Mouse (Mus musculus) embryonic facial prominence, embryonic 15.5 days (tissue): Measurements from ENCODE around the gene Lnpk. TPM values are rescaled to one million over a fixed set of nuclear protein-coding genes. Genes with fewer than 3 reads are reported as not detected.

Experiments
- ATAC-seq: fragments of 200-750 bp; cut with Nextera tagmentation; 2 replicates; pipeline ENCODE4 v1.8.0; 2017; ENCODE audit warnings: low read depth, moderate TSS enrichment; ENCODE audit not compliant: insufficient number of reproducible peaks, low FRiP score, low TSS enrichment
- H3K27ac ChIP-seq: fragments of 300-500 bp; sonication (generic); replicated peaks from 2 replicates; pipeline ENCODE4 v1.5.1; 2015; ENCODE audit warnings: mild to moderate bottlenecking, inconsistent platforms
- H3K27me3 ChIP-seq: fragments of 300-500 bp; sonication (generic); 2 replicates; pipeline ENCODE4 v1.6.1; 2015; ENCODE audit warnings: inconsistent platforms
- H3K36me3 ChIP-seq: fragments of 300-500 bp; sonication (generic); 2 replicates; pipeline ENCODE4 v1.6.1; 2015; ENCODE audit warnings: mild to moderate bottlenecking, inconsistent platforms
- H3K4me1 ChIP-seq: fragments of 300-500 bp; sonication (generic); 2 replicates; pipeline ENCODE4 v1.6.1; 2015; ENCODE audit warnings: inconsistent platforms
- H3K4me2 ChIP-seq: fragments of 300-500 bp; sonication (generic); replicated peaks from 2 replicates; pipeline ENCODE4 v1.6.1; 2015; ENCODE audit warnings: mild to moderate bottlenecking, inconsistent platforms
- H3K4me3 ChIP-seq: fragments of 300-500 bp; sonication (generic); replicated peaks from 2 replicates; pipeline ENCODE4 v1.5.1; 2015; ENCODE audit warnings: mild to moderate bottlenecking, inconsistent platforms
- H3K9ac ChIP-seq: fragments of 300-500 bp; sonication (generic); 2 replicates; pipeline ENCODE4 v1.6.1; 2015; ENCODE audit warnings: inconsistent platforms
- H3K9me3 ChIP-seq: fragments of 300-500 bp; sonication (generic); replicated peaks from 2 replicates; pipeline ENCODE4 v1.6.1; 2016; ENCODE audit warnings: inconsistent platforms
- WGBS: fragments of 180-500 bp; shearing (Covaris S2); methylation state at CpG from one replicate; pipeline ENCODE4 v1.1.7; 2015; 5-methylcytosine and 5-hydroxymethylcytosine counted together
- polyA plus RNA-seq: library from polyadenylated mRNA; unstranded; fragments of >200 nt; fragmentation: Nextera tagmentation; extraction: Ambion mirVana; gene quantifications from 2 replicates; pipeline ENCODE4 v1.2.1, GENCODE M21; 2015

The Lnpk gene
- 25.2 and 26.1 TPM in 2 replicates for polyA plus RNA-seq

DNA sequence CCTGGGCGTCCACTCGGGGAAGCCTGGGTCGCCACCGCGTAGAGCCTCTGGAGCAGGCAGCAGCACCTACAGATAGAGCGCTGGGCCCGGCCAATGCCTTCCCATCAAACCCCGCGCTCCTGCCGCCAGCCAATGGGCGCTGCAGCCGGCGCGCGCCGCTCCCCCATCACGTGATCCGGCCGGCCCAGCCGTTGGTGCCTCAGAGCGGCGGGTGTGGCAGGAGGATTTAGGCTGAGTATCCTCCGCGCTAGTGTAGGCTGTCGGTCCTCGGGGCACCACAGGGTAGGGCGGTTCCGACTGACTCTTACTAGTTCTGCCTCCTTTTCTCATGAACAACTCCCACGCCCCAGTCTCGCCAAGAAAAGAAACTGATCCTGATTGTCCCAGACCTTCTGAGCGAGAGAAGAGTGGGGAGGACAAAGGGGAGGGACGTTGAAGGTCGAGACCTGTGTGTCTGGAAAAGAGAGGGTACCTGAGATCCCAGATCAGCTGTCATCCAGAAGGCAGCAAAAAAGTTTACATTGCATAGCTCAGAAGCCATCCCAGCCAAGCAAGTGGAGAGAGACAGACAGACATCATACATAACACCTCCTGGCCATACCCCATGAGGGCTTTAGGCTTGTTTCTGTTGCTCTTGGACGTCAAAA, at the start of gene Lnpk:
TSS of gene Lnpk (minus strand) at position 593 of the 647 bp plus-strand sequence.
- H3K27me3 ChIP-seq: no peaks in the 10 kb centered on the region
- no peaks in the 10 kb centered on the region for H3K36me3 ChIP-seq
- peak within 1 kb of the TSS; percentile 69 for H3K27ac ChIP-seq
- ATAC-seq: peak; percentile 99
- under 1% methylated on average over 34 of the region's 34 CpGs for WGBS
- peak within 1 kb of the TSS; percentile 97 for H3K9ac ChIP-seq
- H3K9me3 ChIP-seq: no peaks in the 10 kb centered on the region
- H3K4me3 ChIP-seq: peak within 1 kb of the TSS; percentile 97
- H3K4me1 ChIP-seq: peaks cover 6% of the 10 kb centered on the region; the same call in 1 of the 2 replicates
- H3K4me2 ChIP-seq: peak within 1 kb of the TSS; percentile 81

DNA sequence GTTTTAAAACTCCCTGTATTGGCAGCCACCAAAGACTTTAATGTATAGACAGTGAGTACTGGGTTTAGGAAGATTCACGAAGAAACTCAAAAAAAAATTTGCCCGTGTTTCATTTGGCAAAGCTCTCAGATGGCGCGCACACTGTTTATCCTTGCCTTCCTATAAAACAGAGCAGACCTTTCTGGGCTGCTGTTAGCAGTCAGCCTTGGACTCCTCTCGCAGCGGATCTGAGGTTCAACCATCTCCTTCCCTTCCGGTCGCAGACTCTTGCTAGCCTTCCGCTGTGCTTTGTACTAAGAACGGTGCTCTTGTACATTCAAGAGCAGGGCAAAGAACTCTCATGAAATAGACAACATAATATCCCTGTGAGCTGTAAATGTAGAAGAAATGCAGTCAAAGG, 41.1 kb upstream of the Lnpk start:
- H3K36me3 ChIP-seq: no peaks in the 10 kb centered on the region
- H3K4me1 ChIP-seq: no peaks in the 10 kb centered on the region
- H3K4me2 ChIP-seq: no peak overlapping the region
- ATAC-seq: no peak
- H3K9me3 ChIP-seq: no peaks in the 10 kb centered on the region
- H3K9ac ChIP-seq: no peak overlapping the region
- 69% methylated on average over 10 of the region's 10 CpGs for WGBS
- H3K27ac ChIP-seq: no peak overlapping the region
- H3K27me3 ChIP-seq: no peaks in the 10 kb centered on the region
- H3K4me3 ChIP-seq: no peak overlapping the region

DNA sequence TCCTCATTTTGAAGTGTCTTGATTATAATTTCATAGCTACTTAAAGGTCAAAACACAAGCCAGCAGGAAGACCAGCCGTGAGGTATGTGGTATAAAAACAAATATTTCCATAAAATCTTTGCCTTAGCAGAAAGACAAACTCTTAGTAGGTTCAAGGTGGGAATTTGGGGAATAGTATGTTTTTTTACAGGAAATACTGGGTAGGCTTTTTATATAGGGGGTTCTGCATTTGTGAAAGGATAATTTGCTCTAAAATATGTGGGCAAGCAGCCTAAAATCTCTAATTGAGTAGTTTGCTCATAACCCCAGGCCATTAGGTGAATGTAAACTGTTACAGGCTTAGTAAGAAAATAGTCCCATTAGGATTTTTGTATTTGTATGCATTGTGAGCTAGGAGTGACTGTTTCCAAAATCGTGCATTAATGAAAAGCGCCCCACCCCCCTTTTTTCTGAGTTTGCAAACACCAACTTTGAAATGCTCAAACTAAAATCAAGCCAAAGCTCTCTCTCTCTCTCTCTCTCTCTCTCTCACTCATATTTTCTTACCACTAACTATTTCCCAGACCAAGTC, 40.5 kb upstream of the Lnpk start:
- Histone ChIP-seq H3K9ac (no peak overlapping the region), H3K9me3 (no peaks in the 10 kb centered on the region), H3K4me3 (no peak overlapping the region), H3K4me1 (no peaks in the 10 kb centered on the region), H3K27ac (no peak overlapping the region), H3K36me3 (no peaks in the 10 kb centered on the region), H3K4me2 (no peak overlapping the region), H3K27me3 (no peaks in the 10 kb centered on the region)
- no peak for ATAC-seq
- 62% methylated on average over 3 of the region's 3 CpGs for WGBS

DNA sequence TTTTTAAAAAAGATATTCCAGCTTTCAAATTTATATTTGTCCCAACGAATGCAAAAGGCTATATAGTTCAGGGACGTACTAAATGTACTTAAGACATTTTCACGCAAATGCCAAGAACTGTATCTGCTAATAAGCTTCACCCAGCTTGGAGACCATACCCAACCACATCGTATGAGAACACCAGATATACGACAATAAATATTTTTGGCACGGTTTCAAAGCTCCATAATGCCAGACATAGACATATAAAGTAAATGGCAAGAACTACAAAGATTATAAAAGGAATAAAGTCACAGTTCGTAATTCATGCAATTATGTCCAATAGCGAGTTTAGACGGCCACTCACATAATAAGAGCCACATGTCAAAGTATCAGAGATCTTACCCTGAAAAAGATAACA, 38.5 kb upstream of the Lnpk start:
- Histone ChIP-seq H3K4me1 (no peaks in the 10 kb centered on the region), H3K27ac (no peak overlapping the region), H3K36me3 (no peaks in the 10 kb centered on the region), H3K4me2 (no peak overlapping the region), H3K4me3 (no peak overlapping the region), H3K9me3 (no peaks in the 10 kb centered on the region), H3K27me3 (no peaks in the 10 kb centered on the region), H3K9ac (no peak overlapping the region)
- WGBS: 51% methylated on average over 9 of the region's 9 CpGs
- no peak for ATAC-seq

GRCm38 (mm10) chr2:74611406-74611805, 32.2 kb upstream of the Lnpk start:
- no peak overlapping the region for H3K27ac ChIP-seq
- no peak overlapping the region for H3K4me3 ChIP-seq
- no peaks in the 10 kb centered on the region for H3K27me3 ChIP-seq
- H3K36me3 ChIP-seq: no peaks in the 10 kb centered on the region
- WGBS: 87% methylated on average over 4 of the region's 4 CpGs
- H3K4me2 ChIP-seq: no peak overlapping the region
- H3K4me1 ChIP-seq: no peaks in the 10 kb centered on the region
- H3K9ac ChIP-seq: no peak overlapping the region
- no peak for ATAC-seq
- H3K9me3 ChIP-seq: no peaks in the 10 kb centered on the region

DNA sequence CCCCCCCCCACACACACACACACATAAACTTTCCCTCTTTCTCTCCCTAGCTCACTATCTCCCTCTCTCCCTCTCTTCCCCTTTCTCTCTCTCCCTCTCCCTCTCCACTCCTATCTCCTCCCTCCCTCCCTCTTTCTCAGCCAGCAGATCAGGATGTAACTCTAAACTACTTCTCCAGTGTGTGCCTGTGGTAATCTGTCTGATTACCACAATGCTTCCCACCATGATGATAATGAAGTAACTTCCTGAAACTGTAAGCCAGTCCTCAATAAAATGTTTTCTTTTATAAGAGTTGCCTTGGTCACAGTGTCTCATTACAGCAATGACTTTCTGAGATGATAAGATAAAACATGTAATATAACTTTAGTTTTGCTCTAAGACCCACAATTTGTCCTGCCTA, 30.1 kb upstream of the Lnpk start:
- no peak overlapping the region for H3K27ac ChIP-seq
- H3K4me2 ChIP-seq: no peak overlapping the region
- H3K4me1 ChIP-seq: no peaks in the 10 kb centered on the region
- no peak overlapping the region for H3K9ac ChIP-seq
- no peaks in the 10 kb centered on the region for H3K27me3 ChIP-seq
- H3K36me3 ChIP-seq: no peaks in the 10 kb centered on the region
- ATAC-seq: no peak
- H3K4me3 ChIP-seq: no peak overlapping the region
- H3K9me3 ChIP-seq: no peaks in the 10 kb centered on the region

- Histone ChIP-seq H3K9me3 (no peaks in the 10 kb centered on the region), H3K4me2 (no peak overlapping the region), H3K9ac (no peak overlapping the region), H3K36me3 (no peaks in the 10 kb centered on the region), H3K4me3 (no peak overlapping the region), H3K27ac (no peak overlapping the region), H3K4me1 (no peaks in the 10 kb centered on the region), H3K27me3 (no peaks in the 10 kb centered on the region)
- WGBS: 86% methylated on average over 5 of the region's 5 CpGs
- ATAC-seq: no peak
Measured at GRCm38 (mm10) chr2:74606087-74606760, 27.0 kb upstream of the Lnpk start.

DNA sequence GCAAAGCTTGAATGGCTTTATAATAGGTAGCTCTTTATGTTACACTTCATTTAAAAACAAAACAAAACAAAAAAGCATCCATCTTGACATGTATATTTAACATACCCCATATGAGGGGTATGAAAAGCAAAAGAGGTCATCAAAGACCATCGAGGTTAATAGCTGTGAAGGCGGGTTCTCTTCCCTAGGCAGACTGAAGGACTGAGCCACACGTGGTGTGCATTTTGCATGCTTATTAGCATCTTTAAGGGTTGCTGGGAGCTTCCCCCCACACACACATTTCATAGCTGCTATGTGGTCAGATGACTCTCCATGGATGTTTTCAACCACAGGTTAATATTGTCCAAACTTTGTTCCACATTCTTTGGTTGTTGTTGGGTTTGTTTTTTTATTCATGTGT, 24.8 kb upstream of the Lnpk start:
- no peak for ATAC-seq
- 23% methylated on average over 3 of the region's 3 CpGs for WGBS
- no peak overlapping the region for H3K9ac ChIP-seq
- H3K36me3 ChIP-seq: no peaks in the 10 kb centered on the region
- H3K27me3 ChIP-seq: no peaks in the 10 kb centered on the region
- no peaks in the 10 kb centered on the region for H3K9me3 ChIP-seq
- H3K27ac ChIP-seq: no peak overlapping the region
- H3K4me3 ChIP-seq: no peak overlapping the region
- H3K4me2 ChIP-seq: no peak overlapping the region
- H3K4me1 ChIP-seq: no peaks in the 10 kb centered on the region

GRCm38 (mm10) chr2:74602483-74602882, 23.2 kb upstream of the Lnpk start:
- no peak overlapping the region for H3K27ac ChIP-seq
- no peak for ATAC-seq
- no peaks in the 10 kb centered on the region for H3K4me1 ChIP-seq
- no peak overlapping the region for H3K4me3 ChIP-seq
- no peaks in the 10 kb centered on the region for H3K27me3 ChIP-seq
- H3K36me3 ChIP-seq: no peaks in the 10 kb centered on the region
- no peaks in the 10 kb centered on the region for H3K9me3 ChIP-seq
- no peak overlapping the region for H3K9ac ChIP-seq
- 71% methylated on average over 5 of the region's 5 CpGs for WGBS
- no peak overlapping the region for H3K4me2 ChIP-seq

- no peak for ATAC-seq
- Histone ChIP-seq H3K27me3 (no peaks in the 10 kb centered on the region), H3K4me2 (no peak overlapping the region), H3K9me3 (no peaks in the 10 kb centered on the region), H3K4me1 (no peaks in the 10 kb centered on the region), H3K9ac (no peak overlapping the region), H3K4me3 (no peak overlapping the region), H3K27ac (no peak overlapping the region), H3K36me3 (no peaks in the 10 kb centered on the region)
- 73% methylated on average over 3 of the region's 3 CpGs for WGBS
Measured at GRCm38 (mm10) chr2:74597169-74597568, 17.9 kb upstream of the Lnpk start.

DNA sequence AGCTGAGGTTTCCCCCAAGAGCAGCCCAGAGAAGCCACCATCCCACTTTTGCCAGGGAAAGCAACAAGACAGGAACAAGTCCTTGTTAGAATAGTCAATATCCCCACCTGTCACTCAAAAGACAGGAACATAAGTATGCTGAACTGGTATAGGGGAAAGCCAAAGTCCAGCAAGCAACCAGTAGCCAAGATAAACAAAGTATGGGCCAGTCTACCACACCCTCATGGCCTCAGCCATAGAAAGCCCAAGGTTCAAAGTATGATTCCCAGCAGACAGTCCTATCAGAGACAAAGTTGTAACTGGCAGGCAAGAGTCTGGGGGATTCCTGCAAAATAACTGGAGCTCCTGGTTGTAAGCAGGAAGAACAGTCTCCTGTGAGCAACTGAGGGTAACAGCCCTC, 16.9 kb upstream of the Lnpk start:
- Histone ChIP-seq H3K4me2 (no peak overlapping the region), H3K4me1 (no peaks in the 10 kb centered on the region), H3K27ac (no peak overlapping the region), H3K4me3 (no peak overlapping the region), H3K9me3 (no peaks in the 10 kb centered on the region), H3K9ac (no peak overlapping the region), H3K27me3 (no peaks in the 10 kb centered on the region), H3K36me3 (no peaks in the 10 kb centered on the region)
- no peak for ATAC-seq
